Mouse (Mus musculus): ENCODE measurements around the gene Rcan1.
"Not testable (repeated sequence)": the region's sequence is repeated elsewhere in the genome, so short reads cannot be mapped to it uniquely, and the experiment has no call there.

Gene Rcan1

GRCm38 (mm10) chr16:92433176-92433575 is 37.5 kb downstream of the Rcan1 start:
- no peak for DNase-seq (ENCODE audit: low spot score)

GRCm38 (mm10) chr16:92430731-92431130 is 39.9 kb downstream of the Rcan1 start:
- no peak for DNase-seq (ENCODE audit: low spot score)

- no peak for DNase-seq (ENCODE audit: low spot score)
Observed at GRCm38 (mm10) chr16:92428197-92428950, 42.3 kb downstream of the Rcan1 start.

GRCm38 (mm10) chr16:92426708-92427107 is 44.0 kb downstream of the Rcan1 start:
- DNase-seq (ENCODE audit: low spot score) = no peak

GRCm38 (mm10) chr16:92425875-92426274 is 44.8 kb downstream of the Rcan1 start:
- DNase-seq (ENCODE audit: low spot score) = no peak

- DNase-seq (ENCODE audit: low spot score) = no peak
Observed at GRCm38 (mm10) chr16:92423363-92423762, 47.3 kb downstream of the Rcan1 start.

- DNase-seq (ENCODE audit: low spot score) = no peak
Observed at GRCm38 (mm10) chr16:92422435-92423362, 48.0 kb downstream of the Rcan1 start.

GRCm38 (mm10) chr16:92421147-92421934 is 49.3 kb downstream of the Rcan1 start:
- no peak for DNase-seq (ENCODE audit: low spot score)

- DNase-seq (ENCODE audit: low spot score) = no peak
Observed at GRCm38 (mm10) chr16:92420641-92421040, 50.0 kb downstream of the Rcan1 start.

- DNase-seq (ENCODE audit: low spot score) = no peak
Observed at GRCm38 (mm10) chr16:92419099-92419498, 51.6 kb downstream of the Rcan1 start.

- no peak for DNase-seq (ENCODE audit: low spot score)
Observed at GRCm38 (mm10) chr16:92417267-92417666, 53.4 kb downstream of the Rcan1 start.

GRCm38 (mm10) chr16:92415702-92416118 is 55.0 kb downstream of the Rcan1 start:
- peak; percentile 39 for DNase-seq (ENCODE audit: low spot score)

GRCm38 (mm10) chr16:92415038-92415437 is 55.6 kb downstream of the Rcan1 start:
- DNase-seq (ENCODE audit: low spot score) = not testable (repeated sequence)

- DNase-seq (ENCODE audit: low spot score) = no peak
Observed at GRCm38 (mm10) chr16:92412888-92413287, 57.8 kb downstream of the Rcan1 start.

- no peak for DNase-seq (ENCODE audit: low spot score)
Observed at GRCm38 (mm10) chr16:92411981-92412706, 58.5 kb downstream of the Rcan1 start.

GRCm38 (mm10) chr16:92410344-92410743 is 60.3 kb downstream of the Rcan1 start:
- no peak for DNase-seq (ENCODE audit: low spot score)

GRCm38 (mm10) chr16:92407883-92408282 is 62.8 kb downstream of the Rcan1 start:
- no peak for DNase-seq (ENCODE audit: low spot score)

- no peak for DNase-seq (ENCODE audit: low spot score)
Observed at GRCm38 (mm10) chr16:92404141-92404540, 66.5 kb downstream of the Rcan1 start.

- DNase-seq (ENCODE audit: low spot score) = no peak
Observed at GRCm38 (mm10) chr16:92403069-92403468, 67.6 kb downstream of the Rcan1 start.

- no peak for DNase-seq (ENCODE audit: low spot score)
Observed at GRCm38 (mm10) chr16:92402216-92402615, 68.5 kb downstream of the Rcan1 start.

- DNase-seq (ENCODE audit: low spot score) = no peak
Observed at GRCm38 (mm10) chr16:92401206-92401605, 69.5 kb downstream of the Rcan1 start.
